Mouse (Mus musculus) megakaryocyte, embryonic 14.5 days (primary cell): ENCODE data around the gene Ppargc1a.

Source experiments
- FLI1 ChIP-seq: IDR thresholded peaks from 2 replicates; pipeline ENCODE4 v1.6.1; 2012; ENCODE audit warnings: low read length, inconsistent platforms, mixed read lengths
- GATA1 ChIP-seq: IDR thresholded peaks from 3 replicates; pipeline ENCODE4 v1.6.1; 2012; ENCODE audit warnings: mixed read lengths, low read length, inconsistent platforms, borderline replicate concordance

GRCm38 (mm10) chr5:51584186-51584585, 16.7 kb upstream of the Ppargc1a start:
- TF ChIP-seq FLI1: no peak
- no peak for TF ChIP-seq GATA1
